Mouse (Mus musculus) brown adipose tissue, adult 24 weeks (tissue): ENCODE measurements around the gene Wfs1. TPM values are rescaled to one million over a fixed set of nuclear protein-coding genes. Genes with fewer than 3 reads are reported as not detected.
"Not testable (repeated sequence)": the region's sequence is repeated elsewhere in the genome, so short reads cannot be mapped to it uniquely, and the experiment has no call there.

Experiments used
- H3K27ac ChIP-seq: fragments of 200-500 bp; replicated peaks from 2 replicates; pipeline ENCODE4 v1.5.1; 2012; ENCODE audit warnings: low read depth, mild to moderate bottlenecking, low read length
- H3K4me1 ChIP-seq: fragments of 200-500 bp; 2 replicates; pipeline ENCODE4 v1.6.1; 2012; ENCODE audit warnings: low read length, mixed read lengths; ENCODE audit not compliant: control insufficient read depth, insufficient read depth, insufficient read length
- H3K4me3 ChIP-seq: fragments of 200-500 bp; 2 replicates; pipeline ENCODE4 v1.5.1; 2012; ENCODE audit warnings: low read depth, mild to moderate bottlenecking, low read length, moderate library complexity; ENCODE audit not compliant: insufficient read depth
- polyA plus RNA-seq: library from polyadenylated mRNA; stranded (reverse); fragments of >200 nt; gene quantifications from 2 replicates; pipeline ENCODE4 v1.2.4, GENCODE M21; 2012; ENCODE audit not compliant: missing spikeins, insufficient read depth, insufficient read length

Wfs1 gene
- polyA plus RNA-seq, 1 experiment, result 14.2 TPM

- Histone ChIP-seq H3K4me1 (no peaks in the 10 kb centered on the region), H3K27ac (no peak overlapping the region), H3K4me3 (no peak overlapping the region)
Observed at GRCm38 (mm10) chr5:36955366-36955765, 33.6 kb downstream of the Wfs1 start.

GRCm38 (mm10) chr5:36952311-36952710 lies 36.7 kb downstream of the Wfs1 start:
- Histone ChIP-seq H3K4me3 (no peak overlapping the region), H3K27ac (no peak overlapping the region), H3K4me1 (no peaks in the 10 kb centered on the region)

- H3K4me3 ChIP-seq, result no peak overlapping the region
- H3K27ac ChIP-seq, result no peak overlapping the region
- no peaks in the 10 kb centered on the region for H3K4me1 ChIP-seq
Observed at GRCm38 (mm10) chr5:36950871-36951270, 38.1 kb downstream of the Wfs1 start.

- no peak overlapping the region for H3K27ac ChIP-seq
- no peak overlapping the region for H3K4me3 ChIP-seq
- no peaks in the 10 kb centered on the region for H3K4me1 ChIP-seq
Observed at GRCm38 (mm10) chr5:36948831-36949230, 40.2 kb downstream of the Wfs1 start.

GRCm38 (mm10) chr5:36946445-36946844 lies 42.6 kb downstream of the Wfs1 start:
- H3K27ac ChIP-seq, result no peak overlapping the region
- no peaks in the 10 kb centered on the region for H3K4me1 ChIP-seq
- H3K4me3 ChIP-seq, result no peak overlapping the region

- Histone ChIP-seq H3K27ac (no peak overlapping the region), H3K4me1 (no peaks in the 10 kb centered on the region), H3K4me3 (no peak overlapping the region)
Observed at GRCm38 (mm10) chr5:36945713-36946112, 43.3 kb downstream of the Wfs1 start.

GRCm38 (mm10) chr5:36945102-36945701 lies 43.8 kb downstream of the Wfs1 start:
- Histone ChIP-seq H3K4me3 (no peak overlapping the region), H3K27ac (no peak overlapping the region), H3K4me1 (no peaks in the 10 kb centered on the region)

GRCm38 (mm10) chr5:36944552-36944951 lies 44.5 kb downstream of the Wfs1 start:
- Histone ChIP-seq H3K4me1 (no peaks in the 10 kb centered on the region), H3K4me3 (no peak overlapping the region)

GRCm38 (mm10) chr5:36942446-36942845 lies 46.6 kb downstream of the Wfs1 start:
- no peak overlapping the region for H3K4me3 ChIP-seq
- H3K27ac ChIP-seq, result no peak overlapping the region
- H3K4me1 ChIP-seq, result no peaks in the 10 kb centered on the region

More at GRCm38 (mm10) chr5:36944552-36944951, 44.5 kb downstream of the Wfs1 start:
- no peak overlapping the region for H3K27ac ChIP-seq

- not testable (repeated sequence) for H3K4me3 ChIP-seq, H3K27ac ChIP-seq, H3K4me1 ChIP-seq
Observed at GRCm38 (mm10) chr5:36938991-36939390, 50.0 kb downstream of the Wfs1 start.

- no peak overlapping the region for H3K4me3 ChIP-seq
- no peaks in the 10 kb centered on the region for H3K4me1 ChIP-seq
- H3K27ac ChIP-seq, result no peak overlapping the region
Observed at GRCm38 (mm10) chr5:36938021-36938420, 51.0 kb downstream of the Wfs1 start.

GRCm38 (mm10) chr5:36936548-36936947 lies 52.5 kb downstream of the Wfs1 start:
- Histone ChIP-seq H3K4me1 (no peaks in the 10 kb centered on the region), H3K27ac (no peak overlapping the region), H3K4me3 (no peak overlapping the region)

- no peak overlapping the region for H3K27ac ChIP-seq
- no peaks in the 10 kb centered on the region for H3K4me1 ChIP-seq
- H3K4me3 ChIP-seq, result no peak overlapping the region
Observed at GRCm38 (mm10) chr5:36935486-36936473, 53.2 kb downstream of the Wfs1 start.

GRCm38 (mm10) chr5:36933383-36933782 lies 55.6 kb downstream of the Wfs1 start:
- Histone ChIP-seq H3K4me1 (no peaks in the 10 kb centered on the region), H3K27ac (no peak overlapping the region), H3K4me3 (no peak overlapping the region)

GRCm38 (mm10) chr5:36929376-36929775 lies 59.6 kb downstream of the Wfs1 start:
- H3K27ac ChIP-seq, result no peak overlapping the region
- H3K4me1 ChIP-seq, result no peaks in the 10 kb centered on the region
- H3K4me3 ChIP-seq, result no peak overlapping the region

GRCm38 (mm10) chr5:36928701-36929100 lies 60.3 kb downstream of the Wfs1 start:
- Histone ChIP-seq H3K4me3 (no peak overlapping the region), H3K4me1 (no peaks in the 10 kb centered on the region), H3K27ac (no peak overlapping the region)
